ENCODE assay signal across 24 mouse cellular contexts in genomic region chr8:8423443-8423842, GRCm38 (mm10).
"Had no signal": no experiment of that assay in that cellular context is flagged by ENCODE, and none has a peak within 500 bp of the region (broad histone marks: within the 10 kb centered on the region; RNA-seq: fewer than 3 reads in every experiment).

No protein-coding gene starts in this region.

- H3K27me3 ChIP-seq: heart, embryonic 13.5 days; heart, embryonic 15.5 days; hindbrain, embryonic 13.5 days; hindbrain, embryonic 15.5 days; kidney, embryonic 15.5 days; limb, embryonic 15.5 days; liver, embryonic 12.5 days had no signal

- H3K27ac ChIP-seq: heart, adult 2 months; heart, embryonic 13.5 days; heart, embryonic 15.5 days; hindbrain, embryonic 13.5 days; hindbrain, embryonic 15.5 days; hindbrain, postnatal 0 days; kidney, embryonic 15.5 days; kidney, postnatal 0 days; limb, embryonic 13.5 days; limb, embryonic 15.5 days; liver, embryonic 12.5 days; liver, embryonic 14.5 days had no signal

- DNase-seq: gastrocnemius, postnatal 14 days; gastrocnemius, postnatal 36 days; heart, adult 11 months; heart, adult 2 months; heart, postnatal 14 days; heart, postnatal 36 days; kidney, adult 11 months; kidney, adult 2 months; kidney, adult 9 months; kidney, postnatal 14 days; kidney, postnatal 36 days; layer of hippocampus, adult 9-11 months; layer of hippocampus, postnatal 36 days had no signal

- H3K36me3 ChIP-seq: heart, embryonic 13.5 days; heart, embryonic 15.5 days; hindbrain, embryonic 13.5 days; hindbrain, embryonic 15.5 days; kidney, embryonic 15.5 days; limb, embryonic 13.5 days; limb, embryonic 15.5 days; liver, embryonic 12.5 days had no signal

- H3K4me3 ChIP-seq: heart, adult 2 months; heart, embryonic 13.5 days; heart, embryonic 15.5 days; hindbrain, embryonic 13.5 days; hindbrain, embryonic 15.5 days; kidney, embryonic 15.5 days; limb, embryonic 13.5 days; limb, embryonic 15.5 days; liver, embryonic 12.5 days had no signal
